Mouse (Mus musculus): ENCODE data around the gene Tcp11l1.

The Tcp11l1 gene

DNA sequence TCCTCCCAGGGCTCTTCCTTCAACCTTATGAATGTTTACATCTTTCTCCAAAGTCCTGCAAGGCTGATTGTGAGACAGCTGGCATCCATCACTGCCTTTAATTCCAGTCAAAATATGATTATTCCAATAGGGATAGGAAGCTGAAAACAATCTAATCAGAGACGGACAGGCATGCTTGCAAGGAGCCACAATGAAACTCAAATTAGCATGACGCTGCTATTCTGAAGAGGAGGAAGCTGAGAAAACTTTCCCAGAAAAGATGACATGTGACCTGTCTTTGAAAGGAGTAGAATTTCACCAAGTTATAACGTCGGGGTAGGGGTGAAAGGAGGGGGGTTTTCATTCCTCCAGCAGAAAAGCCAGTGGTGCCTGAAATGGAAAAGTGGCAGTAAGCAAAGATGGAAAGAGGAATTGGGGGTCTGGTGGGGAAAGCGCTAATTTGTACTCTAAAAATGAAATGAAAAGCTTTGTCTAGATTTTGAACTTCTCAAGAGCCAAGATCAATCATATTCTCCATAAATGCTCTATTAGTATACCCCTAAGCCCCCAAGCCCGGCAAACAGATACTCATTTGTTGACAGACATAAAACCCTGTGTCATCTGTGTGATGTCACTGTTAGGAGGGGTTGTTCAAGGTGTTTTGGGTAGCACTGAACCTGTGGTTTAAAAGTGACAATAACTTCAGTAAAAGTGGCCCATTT is 1.1 kb downstream of the Tcp11l1 start:
- peak; percentile 20 for DNase-seq (ENCODE audit: low spot score)

DNA sequence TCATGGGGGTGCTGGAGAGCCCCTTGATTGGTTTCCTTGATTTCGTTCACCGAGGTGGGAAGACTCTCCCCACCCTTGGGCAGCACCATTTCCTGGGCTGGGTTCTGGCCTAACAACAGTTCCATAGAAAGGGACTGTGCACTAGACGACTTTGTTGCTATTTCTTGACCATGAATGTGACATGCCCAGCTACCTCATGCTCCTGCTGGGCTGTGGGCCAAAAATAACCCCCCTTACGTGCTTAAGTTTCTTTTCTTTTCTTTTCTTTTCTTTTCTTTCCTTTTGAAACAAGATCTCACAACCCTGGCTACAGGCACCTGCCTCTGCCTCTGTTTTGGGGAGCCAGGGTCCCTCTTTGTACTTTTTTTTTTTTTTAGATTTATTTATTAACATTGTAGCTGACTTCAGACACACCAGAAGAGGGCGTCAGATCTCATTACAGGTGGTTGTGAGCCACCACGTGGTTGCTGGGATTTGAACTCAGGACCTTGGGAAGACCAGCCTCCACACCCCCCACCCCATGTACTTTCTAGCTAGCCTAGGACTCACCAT is 2.1 kb downstream of the Tcp11l1 start:
- no peak for DNase-seq (ENCODE audit: low spot score)

DNA sequence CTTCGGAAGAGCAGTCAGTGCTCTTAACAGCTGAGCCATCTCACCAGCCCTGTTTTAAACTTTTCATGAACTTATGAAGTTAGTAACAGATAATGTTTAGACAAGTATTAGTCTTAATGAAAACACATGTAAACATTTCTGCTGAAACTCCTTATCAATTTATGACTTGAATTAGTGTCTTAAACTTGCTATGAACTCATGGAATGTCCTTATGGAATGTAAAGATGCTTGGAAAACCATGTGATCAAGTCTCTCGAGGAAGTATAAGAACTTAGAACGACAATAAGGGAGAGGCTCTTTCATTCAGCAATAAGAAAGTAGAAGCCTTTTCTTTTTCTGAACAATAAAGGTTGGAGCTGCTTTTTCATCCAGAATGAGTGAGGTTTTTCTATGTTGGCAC is 7.6 kb downstream of the Tcp11l1 start:
- DNase-seq (ENCODE audit: low spot score), result no peak

DNA sequence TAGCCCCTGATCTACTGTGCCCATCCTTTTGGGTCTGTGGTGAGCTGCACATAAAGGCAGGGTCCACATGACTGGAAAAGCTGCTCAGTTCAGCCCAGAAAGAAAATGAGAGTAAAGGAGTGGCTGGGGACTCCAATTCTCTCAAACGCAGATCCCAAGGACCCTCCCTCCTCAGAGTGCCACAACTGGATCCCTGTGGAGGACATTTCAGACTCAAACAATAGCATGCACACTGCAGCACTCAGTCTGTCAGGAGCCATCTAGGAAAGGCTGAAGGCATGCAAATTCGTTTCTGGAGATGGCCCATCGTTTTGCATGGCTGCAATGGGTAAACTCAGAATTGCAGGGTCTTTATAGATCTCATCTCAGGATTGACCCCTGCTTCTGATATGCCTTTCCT is 8.8 kb downstream of the Tcp11l1 start:
- DNase-seq (ENCODE audit: low spot score), result no peak

DNA sequence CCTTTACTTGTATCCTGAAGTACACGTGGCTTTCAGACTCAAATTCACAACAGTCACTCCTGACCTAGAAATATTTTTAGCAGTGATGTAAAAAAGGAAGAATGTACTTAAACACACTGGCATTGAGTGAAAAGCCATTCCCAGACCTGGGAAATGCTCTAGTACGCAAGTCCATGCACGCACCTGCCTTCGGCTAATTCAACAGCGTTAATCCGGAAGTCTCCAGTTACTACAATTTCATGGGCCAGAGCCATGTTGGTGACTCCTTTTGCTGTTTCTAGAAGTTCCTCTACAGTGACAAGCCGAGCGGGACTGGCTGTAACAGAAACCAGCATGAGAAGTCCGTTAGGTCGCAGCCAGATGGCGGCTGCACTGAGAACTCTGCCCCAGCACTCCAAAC is 12.3 kb downstream of the Tcp11l1 start:
- DNase-seq (ENCODE audit: low spot score), result no peak

DNA sequence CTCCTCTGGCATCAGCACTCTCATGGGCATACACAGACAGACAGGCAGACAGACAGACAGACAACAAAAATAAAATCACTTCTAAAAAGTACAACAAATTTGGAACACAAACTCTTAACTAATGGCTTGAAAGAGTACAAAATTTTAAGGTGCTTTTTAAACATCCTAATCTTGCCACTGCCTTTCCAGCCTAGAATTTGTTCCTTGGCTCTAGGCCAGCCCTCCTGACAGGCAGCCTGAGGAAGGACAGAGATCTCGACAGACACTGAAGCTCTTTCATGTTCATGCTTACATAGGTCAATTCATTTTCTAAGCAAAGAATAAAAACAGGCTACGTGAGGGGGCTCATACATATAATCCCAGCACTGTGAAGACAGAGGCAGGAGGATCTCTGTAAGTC is 19.4 kb downstream of the Tcp11l1 start:
- no peak for DNase-seq (ENCODE audit: low spot score)

DNA sequence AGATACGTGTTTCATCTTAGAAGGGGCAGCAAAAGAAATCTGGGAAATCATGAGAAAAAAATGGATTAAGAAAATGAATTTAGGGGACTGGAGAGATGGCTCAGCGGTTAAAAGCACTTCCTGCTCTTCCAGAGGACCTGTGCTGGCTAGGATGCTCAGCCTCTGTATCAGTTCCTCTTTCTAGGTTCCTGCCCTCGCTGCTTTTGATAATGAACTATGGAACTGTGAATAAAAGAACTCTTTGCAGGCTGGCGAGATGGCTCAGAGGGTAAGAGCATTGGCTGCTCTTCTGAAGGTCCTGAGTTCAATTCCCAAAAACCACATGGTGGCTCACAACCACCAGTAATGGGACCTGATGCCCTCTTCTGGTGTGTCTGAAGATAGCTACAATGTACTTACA is 21.2 kb downstream of the Tcp11l1 start:
- DNase-seq (ENCODE audit: low spot score), result no peak

DNA sequence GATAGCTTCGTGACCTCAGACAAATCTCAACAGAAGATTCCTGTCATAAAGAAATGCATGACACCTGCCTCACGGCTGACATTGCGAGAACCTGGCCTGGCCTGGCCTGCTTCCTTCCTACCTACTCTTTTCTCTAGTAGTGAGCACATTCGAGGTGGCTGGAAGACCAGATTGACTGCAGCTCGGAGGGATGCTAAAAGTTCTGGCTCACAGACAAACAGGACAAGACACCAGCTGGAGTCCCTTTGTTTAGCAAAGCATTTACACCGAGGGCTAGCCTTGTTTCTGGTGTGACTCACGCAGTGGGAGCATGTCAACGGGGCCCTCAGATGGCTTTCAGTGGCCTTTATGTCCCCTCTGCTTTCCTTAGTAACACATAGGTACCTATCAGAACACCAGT is 23.2 kb downstream of the Tcp11l1 start:
- no peak for DNase-seq (ENCODE audit: low spot score)

DNA sequence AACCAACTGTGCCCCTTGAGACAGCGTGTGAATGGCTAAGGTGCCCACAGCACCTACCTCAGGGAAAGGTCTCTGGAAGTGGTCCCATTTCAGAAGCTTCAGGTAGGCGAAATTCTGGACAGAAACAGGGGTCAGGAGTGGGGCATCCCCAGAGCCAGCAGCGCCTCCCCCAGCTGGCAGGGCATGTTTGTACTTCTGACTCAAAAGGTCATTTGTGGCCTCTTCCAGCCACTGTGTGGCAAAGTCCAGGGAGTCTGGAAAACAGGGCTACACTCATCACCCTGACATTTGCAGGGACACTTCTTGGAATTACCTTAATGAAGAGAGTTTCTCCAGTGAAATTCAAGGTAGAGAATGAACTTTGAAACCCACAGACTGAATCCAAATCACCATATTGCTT is 23.6 kb downstream of the Tcp11l1 start:
- DNase-seq (ENCODE audit: low spot score), result no peak

DNA sequence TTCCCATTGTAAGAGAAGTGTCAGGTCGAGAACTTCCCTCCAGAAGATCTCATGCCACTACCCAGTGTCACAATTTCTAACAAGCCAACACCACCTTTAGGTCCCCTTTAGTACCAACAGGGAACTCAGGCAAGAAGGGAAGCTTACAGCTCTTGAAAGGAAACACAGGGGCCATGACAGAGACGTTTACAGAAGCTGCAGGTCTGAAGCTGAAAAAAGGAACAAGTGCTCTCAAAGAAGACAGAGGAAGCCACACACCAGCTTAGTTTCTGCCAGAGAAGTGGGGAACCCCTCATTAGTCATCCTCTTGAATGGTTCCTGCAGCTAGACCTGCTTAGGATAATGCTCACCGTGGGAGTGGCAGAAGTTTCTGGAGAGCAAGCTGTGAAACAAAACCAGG is 24.7 kb downstream of the Tcp11l1 start:
- no peak for DNase-seq (ENCODE audit: low spot score)

DNA sequence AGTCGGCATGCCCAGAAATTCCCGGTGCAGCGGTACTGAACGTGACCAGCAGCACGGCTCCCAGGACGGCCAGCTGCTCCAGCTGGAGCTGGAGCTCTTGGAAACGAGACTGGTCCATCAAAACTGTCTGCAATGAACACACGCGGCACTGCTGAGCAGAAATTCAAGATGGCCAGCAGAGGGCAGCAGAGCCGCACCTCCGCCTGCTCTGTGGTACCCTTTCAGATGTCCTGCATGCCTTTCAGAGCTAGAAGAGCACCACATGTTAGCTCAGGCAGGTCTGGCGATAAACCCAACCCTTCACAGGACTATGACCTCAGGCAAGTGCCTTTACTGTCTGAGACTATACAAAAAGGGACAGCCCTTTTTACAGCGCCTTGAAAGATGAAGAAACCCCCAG is 26.6 kb downstream of the Tcp11l1 start:
- DNase-seq (ENCODE audit: low spot score), result peak; percentile 77

DNA sequence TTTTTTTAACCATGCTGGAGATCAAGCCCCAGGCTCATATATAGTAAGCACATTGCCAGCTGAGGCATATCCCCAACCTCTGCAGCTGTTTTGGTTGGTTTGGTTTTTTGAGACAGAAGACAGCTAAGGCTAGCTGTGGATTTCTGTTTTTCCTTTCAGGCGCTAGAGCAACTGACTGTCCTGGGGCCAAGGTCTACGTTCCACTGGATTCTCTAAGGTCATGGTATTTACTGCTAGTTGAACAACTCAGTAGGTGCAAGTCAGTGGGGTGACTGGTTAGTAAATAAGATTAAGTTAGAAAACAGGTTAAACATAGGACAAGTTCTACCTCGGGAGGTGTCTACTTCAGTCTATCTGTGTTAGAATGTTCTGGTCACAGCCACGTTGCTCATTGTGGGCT is 27.2 kb downstream of the Tcp11l1 start:
- DNase-seq (ENCODE audit: low spot score), result no peak

DNA sequence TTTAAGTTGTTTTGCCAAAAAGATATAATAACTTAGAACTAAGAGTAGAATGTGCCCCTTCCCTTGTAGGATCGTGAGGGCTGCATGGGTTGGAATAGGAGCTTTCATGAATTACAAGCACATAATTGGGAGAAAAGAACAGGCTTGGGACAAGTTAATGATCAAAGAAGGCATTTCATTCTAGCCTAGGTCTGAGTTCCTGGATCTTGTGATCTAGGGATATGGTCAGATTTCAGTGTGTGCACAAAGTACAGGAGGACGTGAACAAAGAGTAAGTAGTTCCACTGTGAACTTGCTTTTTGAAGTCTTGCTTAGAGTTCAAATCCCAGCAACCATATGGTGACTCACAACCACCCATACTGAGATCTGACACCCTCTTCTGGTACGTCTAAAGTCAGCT is 34.6 kb downstream of the Tcp11l1 start:
- no peak for DNase-seq (ENCODE audit: low spot score)

DNA sequence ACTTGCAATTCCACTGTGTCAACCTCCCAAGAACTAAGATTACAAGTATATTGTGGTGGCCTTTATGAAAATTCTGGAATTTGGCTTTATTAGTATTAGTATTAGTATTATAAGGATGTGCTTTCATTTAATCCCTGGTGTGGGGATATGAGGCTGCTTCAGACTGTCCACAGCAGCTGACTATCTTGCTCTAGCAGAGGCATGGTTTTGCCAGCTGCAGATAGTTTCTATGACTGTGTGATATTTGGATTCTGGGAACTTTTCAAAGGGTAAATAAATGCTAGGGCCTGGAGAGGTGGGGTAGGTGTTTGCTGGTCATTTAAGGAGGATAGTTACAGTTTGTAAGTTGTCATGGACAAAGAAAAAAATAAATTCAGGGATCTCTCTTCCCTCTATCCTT is 40.2 kb downstream of the Tcp11l1 start:
- no peak for DNase-seq (ENCODE audit: low spot score)

DNA sequence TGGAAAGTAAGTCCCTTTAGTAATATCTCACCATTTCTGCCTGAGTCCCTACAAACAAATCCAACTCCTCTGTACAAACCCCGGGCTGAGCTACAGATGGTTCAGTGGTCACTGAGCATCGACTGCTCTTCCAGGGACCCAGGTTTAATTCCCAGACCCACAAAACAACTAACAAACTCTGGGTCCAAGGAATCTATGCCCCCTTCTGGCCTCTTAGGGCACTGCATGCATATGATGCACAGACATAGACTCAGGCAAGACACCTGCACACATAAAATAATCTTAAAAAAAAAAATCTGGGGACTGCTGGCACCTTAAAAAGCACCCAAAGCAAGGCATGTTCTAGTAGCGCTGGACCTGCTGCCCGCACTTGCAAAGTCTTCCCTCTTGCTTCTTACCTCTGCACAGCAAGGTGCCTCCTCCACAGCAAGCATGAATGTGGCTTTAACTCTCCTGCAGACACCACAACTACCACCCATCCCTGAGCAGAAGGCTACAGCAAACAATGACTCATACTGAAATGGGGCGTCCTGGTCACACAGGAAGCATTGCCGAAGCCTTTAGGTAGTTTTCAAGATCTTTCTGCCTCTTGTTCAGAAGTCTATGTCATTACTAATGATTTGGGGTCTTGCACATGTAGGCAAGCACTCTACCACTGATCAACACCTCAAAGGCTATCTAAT is 42.7 kb downstream of the Tcp11l1 start:
- no peak for DNase-seq (ENCODE audit: low spot score)

DNA sequence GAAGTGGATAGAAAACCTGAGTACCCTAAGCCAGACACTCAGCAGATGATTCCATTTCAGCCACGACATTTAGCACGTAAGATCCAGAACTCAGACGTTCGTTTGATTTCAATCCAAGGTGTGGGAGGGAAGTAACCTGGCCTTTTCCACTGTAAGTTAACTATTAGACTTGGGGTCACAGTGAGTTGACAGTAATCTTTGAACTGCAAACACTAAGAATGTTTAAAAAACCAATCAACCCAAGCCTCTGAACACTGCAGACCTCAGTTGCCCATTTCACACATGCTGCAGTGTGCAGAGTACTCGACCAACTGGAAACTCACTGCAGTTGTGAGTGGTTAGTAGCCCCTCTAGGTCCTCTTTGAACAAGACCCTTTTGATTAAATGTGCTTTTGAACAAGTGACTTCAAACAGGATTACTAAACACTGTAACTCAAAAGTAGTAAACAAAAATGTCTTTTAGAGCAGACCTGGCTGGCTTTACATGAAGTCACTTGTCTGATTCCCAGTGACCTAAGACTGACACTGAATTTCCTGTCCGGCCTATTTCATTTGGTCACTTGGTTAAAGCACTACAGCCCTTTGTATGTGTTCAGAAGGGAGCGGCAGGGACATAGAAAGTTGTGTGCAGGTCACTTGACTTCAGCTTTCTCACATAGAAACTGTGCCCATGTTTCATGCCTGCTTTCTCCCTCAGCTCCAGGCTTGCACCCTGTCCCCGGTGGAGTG is 48.4 kb downstream of the Tcp11l1 start:
- no peak for DNase-seq (ENCODE audit: low spot score)

DNA sequence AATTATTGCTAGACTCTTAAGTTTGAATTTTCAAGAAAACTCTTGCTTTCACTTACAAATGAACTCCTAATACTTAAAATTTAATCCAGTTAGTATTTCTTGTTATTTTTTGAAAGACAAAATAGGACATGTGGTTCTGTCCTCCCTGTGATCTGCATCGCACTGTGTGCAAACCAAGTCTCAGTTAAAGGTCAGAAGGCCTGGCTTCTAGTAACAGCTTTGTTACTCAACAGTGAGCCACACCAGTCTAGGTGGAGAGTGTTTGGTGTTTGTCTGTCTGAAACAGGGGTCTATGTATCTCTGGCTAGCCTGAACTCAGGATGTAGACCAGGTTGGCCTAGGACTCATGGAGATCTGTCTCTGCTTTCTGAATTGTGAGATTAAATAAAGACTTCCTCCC is 53.3 kb downstream of the Tcp11l1 start:
- DNase-seq (ENCODE audit: low spot score), result no peak

DNA sequence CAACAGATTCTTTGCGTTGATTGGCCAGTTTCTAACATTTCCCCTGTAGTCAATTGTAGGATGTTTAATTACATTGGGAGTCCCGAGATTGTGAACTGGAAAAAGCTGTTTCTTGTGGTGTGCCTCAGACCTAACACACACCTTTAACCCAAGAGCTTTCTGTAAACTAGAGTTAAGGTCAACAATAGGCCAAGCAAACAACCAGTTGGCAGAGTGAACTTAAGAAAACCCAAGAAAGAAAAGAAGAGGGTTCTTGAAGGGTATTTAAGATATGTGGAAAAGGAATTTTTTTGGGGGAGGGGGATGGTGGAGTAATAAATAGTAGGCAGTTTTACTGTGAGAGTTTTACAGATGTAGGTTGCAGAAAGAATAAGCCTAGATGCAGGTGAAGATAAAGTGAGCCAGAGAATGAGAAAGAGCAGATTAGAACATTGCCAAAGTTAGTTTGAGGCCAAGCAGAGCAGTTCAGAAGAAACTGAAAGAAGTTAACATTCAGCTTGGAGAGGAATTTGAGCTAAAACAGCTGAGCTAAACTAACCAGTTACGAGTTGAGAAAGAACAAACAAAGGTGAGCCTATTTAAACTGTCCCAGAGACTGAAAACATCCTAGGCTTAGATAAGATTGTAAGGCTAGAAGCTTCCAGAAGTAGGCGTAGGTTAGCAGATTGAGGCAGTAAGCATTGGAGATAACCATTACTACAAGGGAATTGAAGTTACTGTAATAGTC is 95.8 kb downstream of the Tcp11l1 start:
- no peak for DNase-seq (ENCODE audit: low spot score)

DNA sequence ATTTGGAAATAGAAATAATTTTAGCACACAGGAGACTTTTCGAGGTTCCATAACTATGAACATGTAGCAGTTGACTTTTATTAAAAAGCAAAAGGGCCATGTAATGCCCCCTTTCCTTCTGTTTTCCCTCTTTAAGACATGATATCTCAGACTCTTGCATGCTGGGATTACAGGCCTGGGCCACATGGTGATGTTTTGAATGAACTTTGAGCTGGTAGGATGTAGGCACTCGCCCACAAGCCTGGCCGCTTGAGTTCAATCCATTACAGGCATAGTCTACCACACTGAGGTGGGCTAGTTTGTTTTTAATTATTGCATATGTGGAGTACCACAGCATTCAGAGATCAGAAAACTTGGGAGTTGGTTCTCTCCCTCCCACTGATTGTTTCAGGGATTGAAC is 97.2 kb downstream of the Tcp11l1 start:
- DNase-seq (ENCODE audit: low spot score), result no peak

Measured in MN1 (cell line).